Mouse (Mus musculus): ENCODE data around the gene Tiam1.

The Tiam1 gene

DNA sequence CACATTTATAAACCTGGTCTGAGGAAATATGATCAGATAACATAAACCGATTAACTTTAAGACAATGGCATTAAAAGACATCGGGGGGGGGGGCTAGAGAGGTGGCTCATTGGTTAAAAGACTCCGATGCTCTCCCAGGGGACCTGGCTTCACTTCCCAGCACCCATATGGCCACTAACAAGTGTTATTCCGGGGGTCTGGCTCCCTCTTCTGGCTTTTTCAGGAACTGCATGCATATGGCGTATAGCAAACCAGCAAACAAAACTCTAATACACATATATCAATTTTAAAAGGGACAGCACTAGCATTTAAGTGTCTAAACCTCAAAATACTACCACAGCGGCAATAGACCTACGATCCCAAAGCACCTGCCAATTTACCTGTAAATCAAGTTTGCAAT, 347.0 kb downstream of the Tiam1 start:
- peak; percentile 6 for DNase-seq (ENCODE audit: low read depth, low spot score)

DNA sequence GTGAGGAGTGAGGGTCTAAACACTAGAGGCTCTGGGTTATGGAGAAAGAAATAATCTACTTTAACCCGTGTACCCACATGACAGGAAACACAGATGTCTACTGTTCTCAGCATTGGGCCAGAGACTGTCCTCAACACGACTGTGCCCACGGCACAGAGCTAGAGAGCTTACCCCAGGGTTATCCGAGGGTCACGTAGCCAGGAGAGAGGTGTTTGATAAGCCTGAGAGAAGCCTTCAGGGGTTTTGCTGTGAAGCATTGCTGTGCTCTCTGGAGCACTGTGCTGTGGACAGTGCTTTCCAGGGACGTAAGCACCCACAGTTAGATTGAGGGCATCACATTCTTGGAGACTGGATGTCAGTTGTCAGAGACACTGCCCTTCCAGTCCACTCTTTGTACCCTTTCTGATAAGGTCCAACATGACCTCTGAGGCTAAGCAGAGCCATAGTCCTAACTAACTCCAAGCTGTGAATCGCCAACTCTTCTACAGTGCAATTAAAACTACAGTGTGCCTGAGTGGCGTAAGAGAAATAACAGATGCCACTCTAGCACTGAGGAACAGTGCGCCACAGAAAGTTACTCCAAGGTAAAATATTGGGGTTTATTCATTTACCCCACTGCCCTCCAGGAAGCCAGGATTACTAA, 353.7 kb downstream of the Tiam1 start:
- no peak for DNase-seq (ENCODE audit: low read depth, low spot score)

DNA sequence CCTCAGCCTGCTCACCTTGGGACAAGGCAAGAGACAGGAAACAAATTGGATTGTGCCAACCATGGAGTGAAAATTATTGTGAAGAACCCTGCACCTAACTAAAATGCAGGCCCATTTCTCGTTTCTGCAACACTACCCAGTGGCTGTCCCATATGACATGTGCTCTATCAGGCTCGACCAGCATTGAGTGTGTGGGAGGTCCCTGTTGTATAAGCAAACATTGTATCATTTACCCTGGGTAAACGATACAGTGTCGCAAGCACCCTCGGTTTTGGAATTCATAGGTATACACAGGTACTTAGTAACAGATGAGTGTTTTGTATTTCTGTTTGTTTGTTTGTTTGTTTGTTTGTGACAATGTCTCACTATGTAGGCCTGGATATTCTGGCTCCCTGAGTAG, 357.8 kb downstream of the Tiam1 start:
- no peak for DNase-seq (ENCODE audit: low read depth, low spot score)

DNA sequence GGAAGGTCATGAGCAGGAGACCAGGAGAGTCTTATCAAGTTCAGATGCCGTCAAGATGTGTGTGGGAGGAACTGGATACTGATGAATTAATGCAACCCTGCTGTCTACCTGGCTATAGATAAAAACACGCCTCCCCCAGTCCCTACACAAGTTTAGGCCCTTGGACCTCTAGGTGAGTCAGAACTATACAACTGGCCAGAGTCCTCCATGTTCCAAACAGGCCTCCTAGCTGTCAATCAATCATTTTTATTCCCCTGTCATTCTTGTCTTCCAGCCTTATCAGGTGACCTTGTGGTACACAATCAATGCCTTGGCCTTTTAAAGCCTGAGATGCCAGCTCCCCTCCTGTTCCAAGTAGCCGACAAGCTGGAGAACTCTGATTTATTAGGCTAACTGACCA, 363.9 kb downstream of the Tiam1 start:
- DNase-seq (ENCODE audit: low read depth, low spot score): no peak

DNA sequence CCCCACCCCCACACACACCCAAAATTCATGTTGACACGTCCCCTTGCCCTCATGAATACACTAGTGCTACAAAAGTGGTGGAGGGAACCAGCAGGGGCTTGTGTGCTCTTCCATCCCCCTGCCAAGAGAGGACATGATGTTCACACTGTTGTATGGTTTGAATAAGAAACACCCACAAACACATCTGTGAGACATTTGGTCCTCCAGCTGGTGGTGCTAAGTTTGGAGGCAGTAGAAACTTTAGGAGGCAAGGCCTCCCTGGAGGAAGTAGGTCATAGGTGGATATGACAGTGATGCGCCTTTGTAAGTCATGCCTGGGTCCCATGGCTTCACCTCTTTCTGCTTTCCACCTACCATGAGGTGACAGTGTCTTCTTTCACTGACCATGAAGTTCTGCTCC, 366.1 kb downstream of the Tiam1 start:
- no peak for DNase-seq (ENCODE audit: low read depth, low spot score)

DNA sequence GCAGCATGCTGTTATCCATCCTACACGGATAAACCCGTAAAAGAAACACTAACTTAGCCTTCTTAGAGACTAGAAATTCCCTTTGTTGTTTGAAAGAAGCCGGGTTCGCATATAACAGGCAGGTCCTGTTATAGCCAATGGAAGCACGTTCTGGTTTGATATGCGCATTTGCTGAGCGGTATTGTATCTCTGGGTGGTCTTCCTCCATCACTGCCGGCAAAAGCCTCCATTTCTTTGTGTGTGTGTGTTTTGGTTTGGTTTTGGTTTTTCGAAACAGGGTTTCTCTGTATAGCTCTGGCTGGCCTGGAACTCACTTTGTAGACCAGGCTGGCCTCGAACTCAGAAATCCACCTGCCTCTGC, 369.0 kb downstream of the Tiam1 start:
- DNase-seq (ENCODE audit: low read depth, low spot score): no peak

DNA sequence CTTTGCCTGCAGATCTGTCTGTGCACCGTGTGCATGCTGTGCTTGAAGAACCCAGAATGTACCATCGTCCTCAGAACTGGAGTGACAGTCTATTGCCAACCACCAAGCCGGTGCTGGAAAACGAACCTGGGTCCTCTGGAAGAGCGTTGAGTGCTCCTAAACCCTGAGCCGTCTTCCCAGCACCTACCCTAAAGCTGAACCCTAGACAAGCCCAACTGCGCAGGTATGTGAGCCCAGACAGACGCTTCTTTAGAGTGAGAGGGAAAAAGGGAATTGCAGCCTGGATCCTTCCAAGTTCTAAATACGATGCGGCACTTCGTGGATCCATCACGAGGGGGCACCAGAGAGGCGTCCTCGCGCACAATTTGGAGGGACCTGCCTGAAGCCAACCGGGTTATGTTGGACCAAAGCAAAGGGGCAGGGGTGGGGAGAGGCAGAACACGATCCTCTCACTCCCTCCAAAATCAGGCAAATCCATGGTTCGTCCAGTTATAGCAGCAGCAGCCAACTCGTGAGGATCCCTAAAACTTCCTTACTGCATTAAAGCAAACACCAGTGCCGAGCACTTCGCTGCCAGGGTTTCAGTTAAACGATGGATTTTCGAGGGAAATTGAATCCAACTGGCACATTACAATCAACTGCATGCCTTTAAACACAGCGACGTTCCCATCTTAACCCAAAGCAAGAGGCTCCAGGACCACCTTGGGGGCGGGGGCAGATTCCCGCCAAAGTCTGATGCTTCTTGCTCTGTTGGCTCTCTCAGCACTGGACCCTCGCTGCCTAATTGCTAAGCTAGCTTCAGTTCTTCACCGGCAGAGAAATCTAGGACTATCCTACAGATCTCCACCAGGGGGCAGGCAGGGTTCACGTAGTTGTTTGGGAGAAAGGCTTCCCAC, 369.7 kb downstream of the Tiam1 start:
- DNase-seq (ENCODE audit: low read depth, low spot score): peak; percentile 3

DNA sequence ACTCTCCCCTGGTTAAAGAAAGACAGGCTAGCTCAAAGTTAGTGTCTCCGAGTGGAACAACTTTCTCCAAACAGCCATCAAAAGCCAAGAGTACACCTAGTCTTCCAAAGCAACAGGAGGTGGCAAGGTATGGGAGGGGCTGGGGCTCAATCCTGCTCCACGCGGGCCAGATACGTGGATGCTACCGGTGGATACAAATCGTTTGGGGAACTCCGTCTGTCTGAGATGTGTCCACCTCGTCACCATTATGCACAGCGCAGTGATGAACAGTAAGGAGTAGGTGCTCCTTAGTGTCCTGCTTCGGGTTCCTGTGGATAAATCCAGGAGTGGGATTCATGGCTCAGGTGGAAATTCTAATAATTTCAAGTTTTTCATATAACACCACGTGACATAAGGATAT, 377.6 kb downstream of the Tiam1 start:
- no peak for DNase-seq (ENCODE audit: low read depth, low spot score)

DNA sequence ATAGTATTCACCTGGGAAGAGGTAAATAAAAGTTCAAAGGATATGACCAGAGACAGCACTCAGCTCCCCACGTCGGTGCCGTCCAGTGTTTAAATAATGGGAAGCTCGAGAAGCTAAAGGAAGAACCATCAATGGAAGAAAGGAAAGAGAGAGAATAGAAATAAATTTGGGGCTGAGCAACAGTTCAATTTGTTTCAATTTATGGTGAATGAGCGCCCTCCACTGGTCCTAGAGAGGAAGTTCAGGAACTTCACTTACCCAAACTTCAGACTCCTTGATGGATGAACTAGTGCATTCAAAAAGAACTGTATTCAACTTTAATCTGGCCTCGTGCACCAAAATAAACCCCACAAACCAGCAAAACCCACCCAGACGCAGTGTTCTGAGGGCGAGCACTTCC, 378.1 kb downstream of the Tiam1 start:
- DNase-seq (ENCODE audit: low read depth, low spot score): no peak

DNA sequence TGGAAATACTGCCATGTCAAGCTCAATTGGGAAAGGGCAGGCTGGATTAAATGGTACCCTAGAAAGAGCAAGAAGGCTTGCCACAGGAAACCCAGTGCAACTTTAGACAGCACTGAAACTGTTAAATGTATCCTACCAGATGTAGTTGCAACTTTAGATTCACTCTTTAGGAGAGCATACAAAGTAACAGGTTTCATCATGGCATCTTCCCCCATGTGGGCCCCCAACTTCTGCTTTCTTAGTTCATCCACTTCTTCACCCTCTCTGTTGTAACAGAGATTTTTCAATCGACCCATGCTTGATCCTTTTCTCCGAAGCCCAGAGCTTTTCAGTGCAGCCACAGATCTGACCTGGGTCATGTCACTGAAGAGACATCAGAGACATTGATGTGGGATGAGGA, 379.8 kb downstream of the Tiam1 start:
- no peak for DNase-seq (ENCODE audit: low read depth, low spot score)

DNA sequence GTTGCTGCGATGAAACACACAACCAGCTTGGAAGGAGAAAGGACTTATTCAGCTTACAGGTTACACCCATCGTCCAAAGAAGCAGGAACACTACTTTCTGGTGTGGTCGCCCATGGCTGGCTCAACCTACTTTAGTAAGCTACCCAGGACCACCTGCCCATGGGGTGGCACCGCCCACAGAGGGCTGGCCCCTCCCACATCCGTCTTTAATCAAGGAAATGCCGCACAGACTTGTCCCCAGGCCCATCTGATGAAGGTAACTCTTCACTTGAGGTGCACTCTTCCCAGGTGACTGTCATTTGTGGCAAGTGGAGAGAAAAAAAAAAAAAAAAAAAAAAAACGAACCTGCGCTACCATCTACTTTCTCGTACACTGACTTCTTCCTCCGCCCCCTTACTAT, 381.0 kb downstream of the Tiam1 start:
- no peak for DNase-seq (ENCODE audit: low read depth, low spot score)

DNA sequence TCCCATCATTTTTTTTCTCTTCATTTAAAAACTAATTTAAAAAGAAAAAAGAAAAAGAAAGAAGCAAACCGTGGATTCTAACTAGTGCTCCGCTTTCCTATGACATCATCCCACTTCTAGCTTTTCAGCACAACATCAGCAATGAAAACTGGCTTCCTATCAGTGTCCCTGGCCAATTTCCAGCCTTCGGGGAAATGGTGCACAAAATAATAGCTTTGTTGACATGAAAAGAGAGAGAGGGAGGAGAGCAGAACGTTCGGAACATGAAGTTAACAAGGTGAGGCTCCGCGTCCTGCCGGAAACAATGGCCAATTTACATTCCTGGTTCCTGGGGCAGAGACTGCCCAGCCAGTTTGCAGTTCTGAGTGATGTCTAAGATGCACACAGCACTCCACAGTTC, 381.5 kb downstream of the Tiam1 start:
- no peak for DNase-seq (ENCODE audit: low read depth, low spot score)

DNA sequence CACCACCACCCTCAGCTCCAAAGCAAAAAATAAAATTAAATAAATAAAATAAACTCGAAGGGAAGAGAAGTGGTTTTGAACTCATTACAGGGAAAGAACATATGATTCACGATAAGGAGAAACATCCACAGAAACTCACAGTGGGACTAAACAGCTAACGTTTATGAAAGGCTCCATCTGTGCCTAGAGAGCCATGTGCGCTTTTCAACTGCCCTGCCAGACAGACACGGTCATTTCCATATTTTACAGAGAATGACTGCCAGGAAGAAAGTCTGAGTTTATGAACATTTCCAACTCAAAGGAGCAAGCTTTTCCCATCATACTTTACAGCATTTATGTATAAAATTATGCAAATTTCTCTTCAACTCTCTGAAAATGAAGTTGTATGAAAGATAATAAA, 386.2 kb downstream of the Tiam1 start:
- no peak for DNase-seq (ENCODE audit: low read depth, low spot score)

DNA sequence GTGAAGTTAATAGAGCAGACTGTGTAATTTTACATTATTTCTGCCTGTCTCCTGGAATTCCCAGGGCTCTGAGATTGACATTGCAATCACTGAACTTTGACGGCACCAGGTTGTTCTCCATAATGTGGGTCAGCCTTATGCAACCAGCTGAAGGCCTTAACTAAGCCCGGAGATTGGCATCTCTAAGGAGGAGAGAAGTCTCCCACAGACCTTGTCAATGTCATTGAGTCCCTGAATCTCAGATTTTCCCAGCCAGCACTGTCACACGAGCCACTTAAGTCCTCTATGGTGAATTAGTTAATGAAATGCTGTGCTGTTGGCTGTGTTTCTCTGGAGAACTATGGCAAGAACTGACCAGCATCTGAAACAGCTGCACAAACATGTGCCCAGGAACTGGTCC, 388.9 kb downstream of the Tiam1 start:
- DNase-seq (ENCODE audit: low read depth, low spot score): no peak

DNA sequence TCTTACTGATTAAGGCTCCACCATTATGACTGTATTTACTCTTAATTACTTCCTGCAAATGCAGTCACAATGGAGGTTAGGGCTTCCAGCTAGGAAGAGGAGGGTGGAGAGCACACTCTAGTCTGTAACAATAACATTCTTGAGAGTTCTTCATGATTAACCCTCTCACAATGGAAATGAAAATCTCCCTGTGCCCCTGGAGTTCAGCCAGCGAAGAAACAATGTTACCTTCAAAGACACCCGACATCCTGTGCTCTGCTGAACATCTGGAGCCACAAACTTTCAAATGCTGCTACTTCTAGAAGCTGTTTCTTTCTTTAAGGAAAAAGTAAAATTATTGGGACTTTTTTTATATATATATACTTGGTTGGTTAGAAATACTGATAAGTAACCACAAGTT, 395.7 kb downstream of the Tiam1 start:
- DNase-seq (ENCODE audit: low read depth, low spot score): no peak

DNA sequence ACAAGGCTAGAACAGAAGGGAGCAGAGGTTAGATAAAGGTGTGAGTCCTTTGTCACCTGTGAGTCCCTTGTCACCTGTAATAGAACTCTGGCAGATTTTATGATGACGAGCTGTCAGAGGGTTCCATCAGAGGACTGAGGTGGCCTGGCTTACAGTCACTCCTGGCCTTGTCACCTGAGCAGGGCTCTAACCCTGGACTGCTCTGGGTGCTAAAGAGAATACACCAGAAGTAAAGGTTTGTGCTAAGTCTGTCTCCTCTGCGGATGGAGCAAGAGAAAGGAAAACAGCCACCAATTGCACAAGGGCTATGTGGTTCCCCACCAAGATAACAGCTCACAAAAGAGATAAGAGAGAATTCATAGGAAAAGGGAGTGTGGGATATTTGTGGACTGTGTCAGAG, 404.0 kb downstream of the Tiam1 start:
- DNase-seq (ENCODE audit: low read depth, low spot score): no peak

DNA sequence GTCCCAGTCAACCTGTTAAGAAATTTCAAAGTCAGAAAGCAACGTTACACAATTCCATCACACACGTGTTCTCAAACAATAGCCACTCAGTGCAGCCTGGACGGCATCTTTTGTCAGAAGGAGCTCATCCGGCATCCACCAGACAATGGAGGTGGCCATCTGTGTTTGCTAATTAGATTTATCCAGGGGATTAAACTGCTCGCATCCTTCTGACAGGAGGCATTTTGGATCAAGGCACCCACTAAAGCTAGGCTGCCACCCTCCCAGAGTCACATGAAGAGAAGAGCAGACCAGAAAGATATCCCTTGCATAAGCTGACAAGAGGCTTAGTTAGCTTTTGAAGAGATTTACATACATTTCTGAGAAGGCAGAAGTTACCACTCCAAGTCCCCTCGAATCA, 404.6 kb downstream of the Tiam1 start:
- no peak for DNase-seq (ENCODE audit: low read depth, low spot score)
